ENCODE assay signal across 21 mouse cellular contexts in genomic region chr12:52892519-52892918, GRCm38 (mm10).
DNase-seq lines count a peak whose midpoint lies in the region; ATAC-seq lines count a peak whose summit lies in the region.
"Had no signal": no experiment of that assay in that cellular context is flagged by ENCODE, and none has a peak within 500 bp of the region (broad histone marks: within the 10 kb centered on the region; RNA-seq: fewer than 3 reads in every experiment).

No protein-coding gene starts in this region.

- no peaks in the 10 kb centered on the region; the same call in 1 of the 2 replicates for H3K4me1 ChIP-seq in embryonic facial prominence, embryonic 14.5 days (ENCODE audit: control insufficient read depth, insufficient read depth, low read length)
- H3K4me1 ChIP-seq in embryonic facial prominence, embryonic 10.5 days, result peaks cover 4% of the 10 kb centered on the region
- H3K4me1 ChIP-seq in heart, embryonic 13.5 days, result peaks cover 23% of the 10 kb centered on the region

- no peak overlapping the region for H3K4me3 ChIP-seq in embryonic facial prominence, embryonic 14.5 days (ENCODE audit: low read depth, low read length)
- H3K4me3 ChIP-seq in embryonic facial prominence, embryonic 10.5 days, result no peak overlapping the region
- no peak overlapping the region for H3K4me3 ChIP-seq in heart, embryonic 13.5 days
- H3K4me3 ChIP-seq: erythroblast, embryonic 14.5 days; forebrain, embryonic 15.5 days; midbrain, embryonic 13.5 days had no signal

- 90% methylated on average over 7 of the region's 7 CpGs for WGBS in embryonic facial prominence, embryonic 14.5 days
- 97% methylated on average over 7 of the region's 7 CpGs for WGBS in embryonic facial prominence, embryonic 10.5 days
- WGBS in heart, embryonic 13.5 days, result 84% methylated on average over 7 of the region's 7 CpGs

- DNase-seq in embryonic facial prominence, embryonic 14.5 days (ENCODE audit: low spot score), result peak; percentile 23
- DNase-seq in embryonic facial prominence, embryonic 10.5 days (ENCODE audit: low spot score), result no peak
- DNase-seq in heart, adult 8-10 months (ENCODE audit: low spot score), result no peak
- DNase-seq in kidney, postnatal 4 days, result peak; percentile 47 to 50
- DNase-seq in kidney, adult 8-10 months, result no peak
- DNase-seq in urinary bladder, postnatal 14 days (ENCODE audit: low spot score), result peak; percentile 43
- DNase-seq in urinary bladder, postnatal 10 days (ENCODE audit: low spot score), result no peak
- DNase-seq: adrenal gland, adult 8-10 months; cerebellum, adult 9-10 months; heart, postnatal 4 days; liver, postnatal 0 days; lung, postnatal 10 days had no signal

- H3K27ac ChIP-seq in embryonic facial prominence, embryonic 14.5 days (replicated peaks; ENCODE audit: low read depth, low read length), result no peak overlapping the region
- H3K27ac ChIP-seq in embryonic facial prominence, embryonic 10.5 days (replicated peaks), result no peak overlapping the region
- 0 out of 2 replicates have a peak overlapping the region, but pooled peaks have one; percentile 53 for H3K27ac ChIP-seq in heart, embryonic 13.5 days (replicated peaks)
- H3K27ac ChIP-seq: forebrain, embryonic 15.5 days; hindbrain, postnatal 0 days; midbrain, embryonic 13.5 days; stomach, postnatal 0 days had no signal

- no peaks in the 10 kb centered on the region for H3K36me3 ChIP-seq in embryonic facial prominence, embryonic 14.5 days (ENCODE audit: control insufficient read depth, insufficient read depth, low read length)
- no peaks in the 10 kb centered on the region for H3K36me3 ChIP-seq in embryonic facial prominence, embryonic 10.5 days (replicated peaks)
- H3K36me3 ChIP-seq in heart, embryonic 13.5 days, result peaks cover 16% of the 10 kb centered on the region

- no peaks in the 10 kb centered on the region for H3K9me3 ChIP-seq in embryonic facial prominence, embryonic 14.5 days (ENCODE audit: control insufficient read depth, low read length)
- no peaks in the 10 kb centered on the region for H3K9me3 ChIP-seq in embryonic facial prominence, embryonic 10.5 days
- no peaks in the 10 kb centered on the region for H3K9me3 ChIP-seq in heart, embryonic 13.5 days
- H3K9me3 ChIP-seq: forebrain, embryonic 15.5 days; midbrain, embryonic 13.5 days had no signal

- no peak overlapping the region for H3K4me2 ChIP-seq in embryonic facial prominence, embryonic 14.5 days (ENCODE audit: low read depth, low read length)
- no peak overlapping the region for H3K4me2 ChIP-seq in heart, embryonic 13.5 days
- H3K4me2 ChIP-seq: forebrain, embryonic 15.5 days; midbrain, embryonic 13.5 days had no signal

- no peak overlapping the region for H3K9ac ChIP-seq in embryonic facial prominence, embryonic 14.5 days (ENCODE audit: low read depth, low read length)
- no peak overlapping the region for H3K9ac ChIP-seq in heart, embryonic 13.5 days
- H3K9ac ChIP-seq: forebrain, embryonic 15.5 days; liver, postnatal 0 days; midbrain, embryonic 13.5 days had no signal

- H3K27me3 ChIP-seq in embryonic facial prominence, embryonic 14.5 days (replicated peaks; ENCODE audit: control insufficient read depth, insufficient read depth, low read length), result no peaks in the 10 kb centered on the region
- H3K27me3 ChIP-seq in embryonic facial prominence, embryonic 10.5 days (replicated peaks; ENCODE audit: low read depth, poor library complexity, severe bottlenecking), result no peaks in the 10 kb centered on the region
- no peaks in the 10 kb centered on the region for H3K27me3 ChIP-seq in heart, embryonic 13.5 days (replicated peaks)
- H3K27me3 ChIP-seq: forebrain, embryonic 15.5 days; midbrain, embryonic 13.5 days; Patski had no signal

- no peak for ATAC-seq in embryonic facial prominence, embryonic 14.5 days (ENCODE audit: low read depth)
- ATAC-seq in heart, embryonic 13.5 days (ENCODE audit: extremely low read depth, insufficient number of reproducible peaks, low FRiP score, low TSS enrichment), result no peak
- ATAC-seq: CD4-positive, CD25-positive, alpha-beta regulatory T cell, adult 4 months; forebrain, embryonic 15.5 days; hindbrain, postnatal 0 days; intestine, postnatal 0 days; liver, postnatal 0 days; midbrain, embryonic 13.5 days; Patski had no signal

Comparison
In these comparisons a context has a peak if more than half of its experiments do, and no peak if none do; other contexts are left out.
1. DNase-seq: peak in embryonic facial prominence, embryonic 14.5 days (single experiment), kidney, postnatal 4 days (2 of 2) and urinary bladder, postnatal 14 days (single experiment); none in embryonic facial prominence, embryonic 10.5 days (single experiment), heart, adult 8-10 months (single experiment), kidney, adult 8-10 months (0 of 2) and urinary bladder, postnatal 10 days (single experiment).